Mouse (Mus musculus) embryonic facial prominence, embryonic 11.5 days (tissue): ENCODE results near the gene Trp53tg5. TPM values are rescaled to one million over a fixed set of nuclear protein-coding genes. Genes with fewer than 3 reads are reported as not detected.
A peak's percentile ranks its signal among the peaks of the same experiment; 100 is the strongest.

Source experiments
- ATAC-seq: fragments of 200-750 bp; cut with Nextera tagmentation; replicated peaks from 2 replicates; pipeline ENCODE4 v1.8.0; 2017; ENCODE audit warnings: low read depth; ENCODE audit not compliant: insufficient number of reproducible peaks, low FRiP score, low TSS enrichment
- DNase-seq: peaks from one replicate; pipeline ENCODE4 v3.0.0-alpha.2; 2015; ENCODE audit warnings: low spot score
- H3K27ac ChIP-seq: fragments of 300-500 bp; sonication (generic); replicated peaks from 2 replicates; pipeline ENCODE4 v1.5.1; 2014; ENCODE audit warnings: mild to moderate bottlenecking, low read depth, low read length, control low read depth
- H3K27me3 ChIP-seq: fragments of 300-500 bp; sonication (generic); 2 replicates; pipeline ENCODE4 v1.6.1; 2014; ENCODE audit warnings: mild to moderate bottlenecking, low read length, moderate library complexity, mixed read lengths; ENCODE audit not compliant: control insufficient read depth, insufficient read depth
- H3K36me3 ChIP-seq: fragments of 300-500 bp; sonication (generic); replicated peaks from 2 replicates; pipeline ENCODE4 v1.6.1; 2014; ENCODE audit warnings: low read depth, mild to moderate bottlenecking, low read length, moderate library complexity, mixed read lengths; ENCODE audit not compliant: control insufficient read depth, insufficient read depth
- H3K4me1 ChIP-seq: fragments of 300-500 bp; sonication (generic); 2 replicates; pipeline ENCODE4 v1.6.1; 2014; ENCODE audit warnings: low read length, mixed read lengths; ENCODE audit not compliant: control insufficient read depth, insufficient read depth
- H3K4me2 ChIP-seq: fragments of 300-500 bp; sonication (generic); 2 replicates; pipeline ENCODE4 v1.6.1; 2014; ENCODE audit warnings: low read depth, mild to moderate bottlenecking, control low read depth, low read length, moderate library complexity
- H3K4me3 ChIP-seq: fragments of 300-500 bp; sonication (generic); 2 replicates; pipeline ENCODE4 v1.5.1; 2014; ENCODE audit warnings: low read depth, low read length, control low read depth
- H3K9ac ChIP-seq: fragments of 300-500 bp; sonication (generic); replicated peaks from 2 replicates; pipeline ENCODE4 v1.6.1; 2014; ENCODE audit warnings: mild to moderate bottlenecking, control low read depth, low read length
- H3K9me3 ChIP-seq: fragments of 300-500 bp; sonication (generic); replicated peaks from 2 replicates; pipeline ENCODE4 v1.6.1; 2016; ENCODE audit warnings: mild to moderate bottlenecking, low read length, inconsistent platforms, mixed read lengths; ENCODE audit not compliant: control insufficient read depth
- WGBS: fragments of 180-500 bp; shearing (Covaris S2); extraction: QIAGEN DNeasy Blood & Tissue Kit; methylation state at CpG from one replicate; pipeline ENCODE4 v1.1.7; 2014; 5-methylcytosine and 5-hydroxymethylcytosine counted together
- polyA plus RNA-seq: library from polyadenylated mRNA; unstranded; fragments of >200 nt; fragmentation: Nextera tagmentation; extraction: Ambion mirVana; gene quantifications from 2 replicates; pipeline ENCODE4 v1.2.1, GENCODE M21; 2014

The Trp53tg5 gene
- polyA plus RNA-seq, 1 experiment from 2014 or later: not detected

- Histone ChIP-seq H3K27me3 (peaks cover 20% of the 10 kb centered on the region), H3K27ac (no peak overlapping the region)
- ATAC-seq: peak; percentile 50
These were observed 13.0 kb upstream of the Trp53tg5 start for GRCm38 (mm10) chr2:164486258-164487114.

GRCm38 (mm10) chr2:164485681-164486257 is 12.2 kb upstream of the Trp53tg5 start, which contains the start of gene Dbndd2:
Dbndd2 (plus strand) TSS chr2:164486106.
- peak; percentile 25 for DNase-seq
- WGBS: 2% methylated on average over 26 of the region's 26 CpGs
- H3K27me3 ChIP-seq: peaks cover 20% of the 10 kb centered on the region
- peak within 1 kb of the TSS; percentile 71 for H3K4me3 ChIP-seq
- no peak within 1 kb of the TSS for H3K27ac ChIP-seq
- H3K36me3 ChIP-seq: no peaks in the 10 kb centered on the region
- H3K4me2 ChIP-seq: peak within 1 kb of the TSS; percentile 100
- peak within 1 kb of the TSS; percentile 64 for H3K9ac ChIP-seq
- no peak; the same call in 1 of the 2 replicates for ATAC-seq
- H3K4me1 ChIP-seq: peaks cover 3% of the 10 kb centered on the region; the same call in 1 of the 2 replicates
- H3K9me3 ChIP-seq: no peaks in the 10 kb centered on the region

More at GRCm38 (mm10) chr2:164486258-164487114, 13.0 kb upstream of the Trp53tg5 start:
- Histone ChIP-seq H3K36me3 (no peaks in the 10 kb centered on the region), H3K4me3 (peak overlapping the region; percentile 71), H3K9me3 (no peaks in the 10 kb centered on the region), H3K9ac (peak overlapping the region; percentile 64), H3K4me2 (peak overlapping the region; percentile 100), H3K4me1 (peaks cover 3% of the 10 kb centered on the region; the same call in 1 of the 2 replicates)
- WGBS: under 1% methylated on average over 72 of the region's 90 CpGs
- DNase-seq: peak; percentile 32

- no peak overlapping the region for H3K4me2 ChIP-seq
- H3K27ac ChIP-seq: no peak overlapping the region
- no peak overlapping the region; the same call in 1 of the 2 replicates for H3K9ac ChIP-seq
- no peaks in the 10 kb centered on the region for H3K36me3 ChIP-seq
- H3K27me3 ChIP-seq: no peaks in the 10 kb centered on the region
- ATAC-seq (no peak), DNase-seq (peak; percentile 79)
- no peak overlapping the region for H3K4me3 ChIP-seq
- H3K4me1 ChIP-seq: no peaks in the 10 kb centered on the region
- H3K9me3 ChIP-seq: no peaks in the 10 kb centered on the region
- 24% methylated on average over 10 of the region's 10 CpGs for WGBS
These were observed 3.3 kb downstream of the Trp53tg5 start for GRCm38 (mm10) chr2:164470254-164470653.

- H3K4me1 ChIP-seq: no peaks in the 10 kb centered on the region; the same call in 1 of the 2 replicates
- ATAC-seq: no peak
- WGBS: 82% methylated on average over 5 of the region's 5 CpGs
- no peak for DNase-seq
- H3K27me3 ChIP-seq: no peaks in the 10 kb centered on the region
- H3K4me2 ChIP-seq: no peak overlapping the region
- H3K4me3 ChIP-seq: no peak overlapping the region
- no peaks in the 10 kb centered on the region for H3K9me3 ChIP-seq
- no peaks in the 10 kb centered on the region; the same call in 1 of the 2 replicates for H3K36me3 ChIP-seq
- H3K9ac ChIP-seq: no peak overlapping the region
- no peak overlapping the region for H3K27ac ChIP-seq
These were observed 6.7 kb downstream of the Trp53tg5 start for GRCm38 (mm10) chr2:164466787-164467186.

DNA sequence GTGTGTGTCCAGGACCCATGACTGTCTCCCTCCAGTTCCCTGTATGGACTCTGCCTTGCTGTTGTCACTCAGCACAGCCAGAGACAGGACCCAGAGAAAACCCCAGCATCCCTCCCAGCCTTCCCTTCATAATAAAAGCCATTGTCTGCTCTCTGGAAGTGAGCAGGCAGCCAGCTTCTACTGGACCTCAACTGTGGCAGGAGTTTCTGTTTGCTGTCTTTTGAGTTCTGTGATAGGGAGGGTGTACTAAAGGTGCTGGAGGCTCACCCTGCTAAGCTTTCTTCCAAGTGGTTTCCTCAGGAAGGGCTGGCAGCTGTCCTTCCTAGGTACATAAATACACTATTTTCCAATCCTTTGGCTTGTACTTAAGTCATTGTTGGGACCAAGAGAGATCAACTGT is 8.4 kb downstream of the Trp53tg5 start:
- Histone ChIP-seq H3K27ac (no peak overlapping the region), H3K4me1 (no peaks in the 10 kb centered on the region; the same call in 1 of the 2 replicates), H3K4me3 (no peak overlapping the region), H3K9me3 (no peaks in the 10 kb centered on the region), H3K4me2 (no peak overlapping the region), H3K36me3 (no peaks in the 10 kb centered on the region; the same call in 1 of the 2 replicates), H3K9ac (no peak overlapping the region), H3K27me3 (no peaks in the 10 kb centered on the region)
- ATAC-seq (no peak), DNase-seq (no peak)

DNA sequence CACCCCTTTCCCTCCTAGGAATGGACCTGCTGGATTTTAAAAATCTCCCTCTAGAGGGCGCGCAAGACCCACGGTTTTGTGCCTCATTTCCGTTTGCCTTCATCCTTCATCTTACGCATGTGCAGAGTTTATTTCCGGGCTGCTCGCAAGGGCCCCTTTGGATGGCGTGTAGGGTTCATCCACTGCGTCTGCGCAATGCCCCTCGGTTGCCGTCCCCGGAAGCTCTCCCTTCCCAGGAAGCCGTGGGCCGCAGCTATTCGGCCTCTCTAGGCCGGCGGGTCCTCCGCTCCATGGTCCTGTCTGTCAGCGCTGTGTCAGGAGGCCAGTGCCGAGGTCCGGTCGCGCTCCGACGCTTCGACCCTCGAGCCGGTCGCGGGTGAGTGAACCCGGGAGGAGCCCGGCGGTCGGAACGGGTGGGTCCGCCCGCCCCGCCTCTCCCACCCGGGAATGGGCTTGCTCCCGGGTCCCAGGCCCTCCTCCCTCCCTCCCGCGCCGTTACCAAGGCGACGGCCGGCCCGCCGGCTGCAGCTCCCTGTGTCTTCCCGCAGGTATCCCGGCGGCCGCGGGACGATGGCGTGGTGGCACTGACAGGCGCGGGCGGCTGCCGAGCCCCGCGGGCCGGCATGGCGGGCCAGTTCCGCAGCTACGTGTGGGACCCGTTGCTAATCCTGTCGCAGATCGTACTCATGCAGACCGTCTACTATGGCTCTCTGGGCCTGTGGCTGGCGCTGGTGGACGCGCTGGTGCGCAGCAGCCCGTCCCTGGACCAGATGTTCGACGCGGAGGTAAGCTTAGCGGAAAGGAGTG is 12.6 kb downstream of the Trp53tg5 start, which contains the start of gene Gm20458:
Gene Gm20458, plus strand, starts transcription at position 223 of the 807 bp plus-strand sequence.
- no peaks in the 10 kb centered on the region for H3K27me3 ChIP-seq
- ATAC-seq: peak; percentile 99
- no peaks in the 10 kb centered on the region; the same call in 1 of the 2 replicates for H3K36me3 ChIP-seq
- peak within 1 kb of the TSS; percentile 77 for H3K9ac ChIP-seq
- H3K4me1 ChIP-seq: no peaks in the 10 kb centered on the region; the same call in 1 of the 2 replicates
- peak within 1 kb of the TSS; percentile 56 for H3K27ac ChIP-seq
- H3K9me3 ChIP-seq: no peaks in the 10 kb centered on the region
- DNase-seq: peak; percentile 98
- WGBS: under 1% methylated on average over 78 of the region's 79 CpGs
- peak within 1 kb of the TSS; percentile 71 for H3K4me2 ChIP-seq
- peak within 1 kb of the TSS; percentile 92 for H3K4me3 ChIP-seq

- Histone ChIP-seq H3K27me3 (no peaks in the 10 kb centered on the region), H3K9ac (no peak overlapping the region), H3K4me2 (no peak overlapping the region), H3K9me3 (no peaks in the 10 kb centered on the region), H3K27ac (no peak overlapping the region), H3K4me3 (no peak overlapping the region), H3K36me3 (no peaks in the 10 kb centered on the region), H3K4me1 (no peaks in the 10 kb centered on the region; the same call in 1 of the 2 replicates)
- WGBS: 85% methylated on average over 8 of the region's 8 CpGs
- DNase-seq (no peak), ATAC-seq (no peak)
These were observed 15.0 kb downstream of the Trp53tg5 start for GRCm38 (mm10) chr2:164458535-164458934.
